Mouse (Mus musculus): ENCODE data around the gene B830017H08Rik.

B830017H08Rik gene

DNA sequence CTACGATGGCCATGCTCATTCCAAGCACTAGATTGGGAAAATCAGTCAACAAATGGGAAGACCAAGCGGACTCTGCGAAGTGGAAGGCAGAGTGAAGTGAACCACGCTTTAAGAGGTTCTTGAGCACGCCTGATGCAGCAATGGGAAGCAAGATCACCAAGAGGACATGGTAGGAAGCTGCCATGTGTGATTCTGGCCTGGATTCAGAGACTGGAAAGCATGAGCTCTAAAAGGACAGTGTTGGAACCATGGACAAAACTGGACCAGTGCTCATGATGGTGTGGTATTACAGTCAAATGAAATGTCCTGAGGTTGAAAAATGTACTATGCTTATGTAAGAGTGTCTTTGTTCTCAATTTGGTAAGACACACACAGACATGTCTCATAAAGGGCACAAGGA is 18.4 kb downstream of the B830017H08Rik start:
- in situ Hi-C loops (cut with MboI) = no loop called here

DNA sequence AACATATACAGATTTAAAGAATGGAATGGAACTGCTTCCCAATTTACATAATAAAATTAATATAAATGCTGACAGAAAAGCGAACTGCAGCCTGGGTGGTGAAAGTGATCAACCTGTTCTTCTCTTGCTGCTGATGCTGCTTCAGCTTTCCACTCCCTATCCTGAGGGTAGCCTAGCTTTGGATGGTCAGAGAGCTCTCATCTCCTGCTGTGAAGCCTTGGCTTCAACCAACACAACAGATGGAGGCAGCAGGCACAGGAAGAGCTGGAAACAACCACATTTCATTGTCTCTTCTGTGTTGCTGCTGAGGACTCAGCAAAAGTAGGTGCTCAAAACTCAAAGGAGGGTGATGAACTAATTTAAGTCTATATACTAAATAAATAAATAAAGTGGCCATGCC is 18.9 kb downstream of the B830017H08Rik start:
- in situ Hi-C loops (cut with MboI) = no loop called here

DNA sequence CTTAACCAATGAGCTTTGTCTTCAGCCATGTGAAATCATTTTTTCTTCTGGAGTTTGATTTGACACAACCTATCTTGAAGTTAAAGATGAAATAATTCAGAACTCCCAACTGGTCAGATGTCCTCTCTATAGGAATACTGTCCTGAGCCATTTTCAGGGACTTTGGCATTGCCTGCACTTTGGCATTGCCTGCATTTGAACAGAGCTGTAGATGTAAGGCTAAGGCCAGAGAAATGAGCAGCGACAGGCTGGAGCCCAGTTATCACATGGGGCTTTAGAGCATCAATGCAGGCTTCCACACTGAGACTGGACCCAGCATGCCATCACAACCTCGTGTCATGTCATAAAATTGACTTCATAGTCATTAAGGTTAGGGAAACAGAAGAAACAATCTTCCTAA is 20.3 kb downstream of the B830017H08Rik start:
- in situ Hi-C loops (cut with MboI) = no loop called here

DNA sequence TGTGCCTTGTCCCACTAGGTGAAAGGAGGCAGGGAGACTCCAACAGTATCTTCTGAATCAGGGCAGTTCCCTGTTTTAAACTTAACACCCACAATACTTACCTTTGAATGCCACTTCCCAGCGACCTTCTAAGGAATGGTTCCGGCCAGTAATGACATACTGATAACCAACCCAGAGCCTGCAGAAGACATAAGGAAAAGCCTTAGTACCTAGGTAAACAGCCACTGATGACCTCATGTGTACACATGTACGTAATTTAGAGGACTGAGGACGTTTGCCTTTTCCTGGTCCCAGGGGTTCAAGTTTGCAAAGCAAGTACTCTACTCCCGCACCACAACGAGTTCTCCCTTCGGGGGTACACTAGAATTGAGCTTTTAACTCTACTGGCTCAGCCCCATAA is 24.2 kb downstream of the B830017H08Rik start:
- in situ Hi-C loops (cut with MboI) = no loop called here

DNA sequence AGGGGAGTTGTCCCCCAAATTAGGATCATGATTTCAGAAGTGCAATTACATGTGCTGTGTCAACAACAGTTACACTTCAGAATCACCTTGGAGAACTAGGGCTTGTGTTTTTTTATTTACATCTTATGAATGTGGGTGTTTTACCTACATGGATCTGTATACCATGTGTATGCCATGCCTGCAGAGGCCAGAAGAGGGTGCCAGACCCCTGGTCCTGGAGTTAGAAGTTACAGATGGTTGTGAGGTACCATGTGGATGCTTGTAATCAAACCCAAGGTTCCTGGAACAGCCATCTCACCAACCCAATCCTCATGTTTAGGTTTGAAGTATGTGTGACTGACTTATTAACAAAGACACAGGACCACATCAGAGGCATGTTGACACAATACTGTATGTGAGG is 25.7 kb downstream of the B830017H08Rik start:
- in situ Hi-C loops (cut with MboI) = no loop called here

DNA sequence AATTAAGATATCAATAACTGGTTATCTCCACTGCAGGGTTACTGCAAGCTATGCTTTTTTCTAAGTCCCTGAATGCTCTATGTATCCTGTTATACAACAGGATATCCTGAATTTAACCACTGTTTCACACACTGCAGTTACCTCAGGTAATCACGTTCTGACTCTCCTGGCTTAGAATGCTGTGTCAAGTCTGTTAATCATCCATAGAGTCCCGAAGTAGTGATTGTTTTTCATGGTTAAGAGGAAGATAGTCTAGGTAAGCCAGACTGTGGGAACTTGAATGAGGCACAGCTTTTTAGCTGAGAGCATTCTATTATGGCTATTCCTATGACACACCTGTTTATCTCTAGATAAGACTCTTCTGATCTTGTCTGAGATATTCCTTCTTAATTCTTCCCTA is 32.4 kb downstream of the B830017H08Rik start:
- in situ Hi-C loops (cut with MboI) = no loop called here

DNA sequence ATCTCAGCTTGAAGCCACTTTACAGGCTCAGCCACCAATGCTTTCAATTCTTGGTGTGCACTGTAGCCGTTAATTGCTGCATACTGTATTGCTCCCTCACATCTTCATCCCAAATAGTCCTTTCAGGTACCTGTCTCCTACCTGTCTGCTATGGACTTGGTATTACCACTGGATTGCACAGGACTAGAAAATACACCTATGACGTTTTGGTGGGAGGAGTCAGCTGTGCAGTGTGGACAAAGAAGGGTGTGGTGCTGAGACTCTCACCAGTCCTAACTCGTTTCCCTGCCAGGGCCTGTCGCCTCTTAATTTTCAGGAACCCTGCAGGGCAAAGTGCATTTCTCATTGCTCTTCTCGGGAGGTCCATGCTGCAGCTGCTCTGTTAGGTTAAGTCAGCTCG is 32.8 kb downstream of the B830017H08Rik start:
- in situ Hi-C loops (cut with MboI) = no loop called here

DNA sequence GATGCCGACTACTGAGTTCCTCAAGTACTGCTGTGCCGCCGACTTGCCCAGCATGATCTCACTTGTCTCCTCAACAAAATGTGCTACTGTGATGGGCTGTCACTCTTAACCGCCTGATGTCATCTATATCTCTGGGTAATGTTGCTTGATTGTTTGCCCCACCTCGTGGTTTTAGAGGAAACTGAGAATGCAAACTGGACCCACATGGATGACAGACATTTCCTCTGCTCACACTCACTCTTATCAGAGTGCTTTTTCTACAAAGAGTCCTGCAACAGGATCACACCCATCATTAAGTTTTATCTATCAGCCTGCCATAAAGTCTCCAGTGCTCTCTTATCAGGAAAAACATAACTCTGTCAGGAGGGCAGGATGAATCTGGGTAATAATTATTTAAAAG is 38.3 kb downstream of the B830017H08Rik start:
- in situ Hi-C loops (cut with MboI) = no loop called here

DNA sequence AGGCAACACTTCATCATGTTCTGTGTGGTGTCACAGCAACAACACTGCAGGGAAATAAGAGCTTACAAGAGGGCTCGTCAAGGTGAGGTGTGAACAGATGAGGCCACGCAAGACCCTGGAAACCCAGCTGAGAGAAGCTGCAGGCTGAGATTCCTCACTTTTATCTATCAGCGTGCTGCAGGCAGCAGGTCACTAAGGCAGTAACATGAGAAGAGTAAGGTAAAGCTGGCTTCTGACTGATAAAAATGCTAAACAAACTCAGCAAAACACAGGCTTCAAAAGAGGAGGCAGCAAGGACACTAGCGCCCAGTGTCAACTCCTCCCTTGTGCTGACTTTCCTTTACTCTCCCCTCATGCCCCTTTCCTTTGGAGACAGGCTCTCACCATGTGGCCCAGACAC is 40.1 kb downstream of the B830017H08Rik start:
- in situ Hi-C loops (cut with MboI) = no loop called here

DNA sequence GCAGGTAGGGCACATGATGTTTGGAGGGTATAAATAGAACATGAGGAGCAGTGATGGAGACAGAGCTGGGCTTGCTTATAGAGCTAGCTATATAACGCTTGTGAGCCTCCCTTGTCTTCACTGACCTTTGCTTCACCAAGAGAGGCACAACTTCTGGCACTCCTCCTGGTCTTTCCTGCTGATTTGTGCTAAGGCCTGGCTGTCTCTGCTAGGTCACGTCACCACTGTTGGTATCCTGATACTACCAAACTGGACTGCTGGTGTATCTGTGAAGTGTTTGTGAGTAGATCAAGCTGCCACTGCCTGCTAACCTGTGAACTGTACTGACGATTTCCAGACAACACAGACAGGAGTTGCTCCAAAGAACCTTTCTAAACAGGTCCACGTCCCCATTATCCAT is 42.3 kb downstream of the B830017H08Rik start:
- in situ Hi-C loops (cut with MboI) = no loop called here

DNA sequence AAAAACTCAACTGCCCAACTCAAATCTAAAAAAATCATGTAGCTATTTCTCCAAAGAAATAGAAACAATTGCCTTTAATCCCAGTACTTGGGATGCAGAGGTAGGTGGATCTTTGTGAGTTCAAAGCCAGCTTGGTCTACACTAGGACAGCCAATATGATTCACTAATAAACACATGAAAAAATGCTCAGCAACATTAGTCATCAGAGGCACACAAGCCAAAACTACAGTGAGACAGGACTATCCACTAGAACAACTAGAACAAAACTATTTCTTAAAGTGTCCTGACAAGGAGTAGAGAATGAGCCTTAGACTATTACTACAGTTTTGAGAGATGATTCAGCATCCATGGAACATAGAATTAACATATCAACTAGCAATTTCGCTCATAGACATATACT is 43.2 kb downstream of the B830017H08Rik start:
- in situ Hi-C loops (cut with MboI) = no loop called here

DNA sequence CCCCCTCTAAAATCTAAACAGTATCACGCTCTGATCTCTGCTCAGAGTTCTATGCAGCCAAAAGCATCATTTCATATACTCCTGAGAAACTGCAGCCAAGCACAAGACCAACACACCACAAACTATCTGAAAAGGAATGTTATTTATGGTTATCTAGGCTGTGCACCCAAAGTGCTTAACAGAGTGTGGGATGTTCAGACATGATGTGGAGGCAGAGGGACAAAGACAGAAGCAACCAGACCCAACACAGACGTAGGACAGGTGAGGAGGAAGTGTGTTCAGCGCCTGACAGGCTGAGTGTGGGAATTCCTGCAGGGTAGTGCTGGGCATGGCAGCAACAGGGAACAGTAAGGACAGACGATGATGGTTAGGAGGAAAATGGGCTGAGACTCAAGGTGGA is 46.6 kb downstream of the B830017H08Rik start:
- in situ Hi-C loops (cut with MboI) = no loop called here

DNA sequence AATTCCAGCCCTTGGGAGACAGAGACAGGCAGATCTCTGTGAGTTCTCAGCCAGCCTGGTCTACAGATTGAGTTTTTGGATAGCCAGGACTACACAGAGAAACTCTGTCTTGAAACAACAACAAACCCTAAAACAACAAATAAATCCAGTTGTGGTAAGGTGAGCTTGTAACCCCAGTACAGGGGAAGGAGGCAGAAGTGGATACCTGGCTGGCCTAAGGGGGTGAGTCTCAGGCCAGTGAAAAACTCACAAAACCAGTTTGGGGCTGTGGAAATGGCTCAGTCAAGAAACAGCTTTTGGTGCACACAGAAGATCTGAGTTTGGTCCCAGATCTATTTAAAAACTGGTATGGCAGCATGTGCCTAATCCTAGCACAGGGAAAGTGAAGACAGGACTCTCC is 49.3 kb downstream of the B830017H08Rik start:
- in situ Hi-C loops (cut with MboI) = no loop called here

DNA sequence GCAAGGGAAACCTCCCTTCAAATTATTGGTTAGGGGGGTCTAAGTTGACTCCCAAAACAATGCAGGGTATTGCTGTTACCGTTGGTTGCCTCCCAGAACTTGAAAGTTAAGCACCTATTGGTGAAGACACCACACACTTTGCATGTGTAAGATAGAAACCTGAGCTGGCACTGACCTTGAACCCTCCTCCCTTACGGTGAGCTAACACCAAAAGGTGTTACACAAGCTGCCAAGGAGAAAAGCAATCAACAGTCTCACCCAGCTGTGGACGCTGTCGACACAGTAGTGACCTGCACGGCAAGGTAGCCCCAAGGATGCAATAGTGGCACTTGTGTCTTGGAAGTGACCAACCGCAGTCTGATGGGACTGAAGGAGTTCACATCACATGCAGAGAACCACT is 51.2 kb downstream of the B830017H08Rik start:
- in situ Hi-C loops (cut with MboI) = no loop called here

All from mature B cell (primary cell).